ENCODE assay signal across 11 mouse cellular contexts in the genomic region with DNA sequence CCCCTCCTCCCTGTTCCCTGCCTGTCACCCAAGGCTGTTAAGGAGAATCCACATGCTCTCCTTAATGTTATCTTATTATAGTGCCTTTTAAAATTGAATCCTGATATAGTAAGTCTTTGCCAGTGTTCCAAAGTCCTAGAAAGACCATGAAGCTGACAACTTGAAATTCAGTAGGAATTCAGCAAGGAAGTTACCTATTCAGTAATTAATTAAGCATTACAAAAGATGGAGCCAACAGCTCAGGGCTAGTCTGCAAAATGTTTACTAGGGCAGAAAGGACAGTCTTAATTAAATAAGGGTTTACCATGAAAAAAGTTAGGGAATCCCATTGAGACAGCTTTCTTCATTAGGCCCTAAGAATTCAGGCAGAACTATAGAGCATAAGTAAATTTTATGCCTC. TPM values are rescaled to one million over a fixed set of nuclear protein-coding genes. Genes with fewer than 3 reads are reported as not detected.
"Had no signal": no experiment of that assay in that cellular context is flagged by ENCODE, and none has a peak within 500 bp of the region (broad histone marks: within the 10 kb centered on the region; RNA-seq: fewer than 3 reads in every experiment).

No protein-coding gene starts in this region.

- DNase-seq: lung, embryonic 14.5 days; lung, postnatal 10 days; lung, postnatal 4 days; midbrain, embryonic 14.5 days; right cerebral cortex, postnatal 14 days; thymus, adult 2 months; thymus, postnatal 36 days had no signal

RNA-seq across cellular contexts. Expression of a gene that starts 31.9 kb away (rescaled TPM):
- total RNA-seq: megakaryocyte, adult 5-6 weeks; megakaryocyte-erythroid progenitor cell, adult 5-6 weeks; monocyte, adult 5-6 weeks; neutrophil, adult 5-6 weeks had no signal
